Mouse (Mus musculus): ENCODE results near the gene Mboat2.

The Mboat2 gene

DNA sequence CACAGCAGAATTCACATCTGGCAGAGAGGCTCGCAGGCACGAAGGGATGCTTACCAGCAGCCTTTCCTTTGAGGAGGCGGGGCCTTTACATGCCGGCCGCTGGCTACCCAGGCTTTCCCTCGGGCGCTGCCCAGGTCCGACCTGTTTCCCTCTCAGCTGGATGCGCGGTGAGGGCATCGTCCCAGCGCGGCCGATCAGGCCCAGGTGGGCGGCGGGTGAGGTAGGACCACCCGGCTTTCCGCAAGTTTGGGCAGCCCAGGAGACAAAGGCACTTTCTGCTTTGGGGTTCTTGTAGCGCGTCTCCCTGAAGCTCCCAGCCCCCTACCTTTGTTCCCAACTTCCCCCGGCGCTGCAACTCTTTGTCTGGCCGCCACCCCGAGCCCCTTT lies at the start of gene Mboat2:
TSS of gene Mboat2 (plus strand) at position 114 of the 387 bp plus-strand sequence.
- in situ Hi-C loops (cut with MboI, MseI) = loop anchor here (10.0 kb wide), 1 partner anchor 144 kb away; the partner anchor contains the start of gene Kidins220

DNA sequence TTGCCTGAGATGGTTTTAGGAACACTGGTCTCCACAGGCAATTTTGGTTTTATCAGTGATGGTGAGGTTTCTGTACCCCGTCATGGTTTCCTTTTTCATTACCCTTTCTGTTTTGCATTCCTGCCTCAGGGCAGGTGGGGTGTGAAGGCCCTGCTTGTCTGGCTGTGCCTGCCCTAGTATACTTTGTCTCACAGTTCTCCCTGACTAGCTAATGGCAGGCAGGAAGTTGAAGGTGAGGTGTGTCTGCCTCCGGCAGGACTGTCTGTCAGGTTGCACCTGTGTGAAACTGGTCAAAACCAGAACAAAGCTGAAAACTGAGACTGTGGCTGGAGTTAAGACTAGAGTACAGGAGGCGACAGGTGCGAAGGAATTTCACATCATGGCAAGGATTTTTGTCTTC lies 46.9 kb upstream of the Mboat2 start:
- in situ Hi-C loops (cut with MboI, MseI) = no loop called here

DNA sequence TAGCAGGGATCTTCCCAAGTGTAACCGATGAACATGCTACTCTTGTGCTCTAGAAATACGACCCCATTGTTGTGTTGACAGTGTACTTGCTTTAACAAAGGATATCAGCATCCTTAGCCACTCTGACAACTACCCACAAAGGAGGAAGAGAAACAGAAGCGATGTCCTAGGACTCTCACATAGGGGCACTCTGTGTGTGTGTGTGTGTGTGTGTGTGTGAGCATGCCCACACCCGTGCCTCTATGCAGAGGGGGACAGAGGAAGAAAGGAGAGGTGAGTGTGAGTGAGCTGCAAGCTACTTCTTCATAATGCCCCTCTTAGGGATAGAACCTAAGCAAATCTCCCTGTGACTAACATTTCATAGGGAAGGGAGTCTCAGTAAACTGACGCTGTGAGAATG lies 44.8 kb upstream of the Mboat2 start:
- in situ Hi-C loops (cut with MboI, MseI) = no loop called here

DNA sequence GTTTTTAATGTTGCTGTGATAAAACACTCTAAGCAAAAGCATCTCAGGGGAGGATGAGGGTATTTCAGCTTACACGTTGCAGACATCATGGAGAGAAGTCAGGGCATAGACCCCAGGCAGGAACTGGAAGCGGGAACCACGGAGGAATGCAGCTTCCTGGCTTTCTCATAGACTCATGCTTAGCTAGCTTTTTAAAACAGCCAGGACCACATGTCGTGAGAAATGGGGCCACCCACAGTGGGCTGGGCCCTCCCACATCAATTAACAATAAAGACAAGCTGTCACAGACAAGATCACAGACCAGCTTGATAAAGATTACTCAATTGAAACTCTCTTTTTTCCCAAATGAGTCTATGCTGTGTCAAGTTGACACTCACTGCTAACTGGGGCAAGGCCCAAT lies 44.4 kb upstream of the Mboat2 start:
- in situ Hi-C loops (cut with MboI, MseI) = no loop called here

DNA sequence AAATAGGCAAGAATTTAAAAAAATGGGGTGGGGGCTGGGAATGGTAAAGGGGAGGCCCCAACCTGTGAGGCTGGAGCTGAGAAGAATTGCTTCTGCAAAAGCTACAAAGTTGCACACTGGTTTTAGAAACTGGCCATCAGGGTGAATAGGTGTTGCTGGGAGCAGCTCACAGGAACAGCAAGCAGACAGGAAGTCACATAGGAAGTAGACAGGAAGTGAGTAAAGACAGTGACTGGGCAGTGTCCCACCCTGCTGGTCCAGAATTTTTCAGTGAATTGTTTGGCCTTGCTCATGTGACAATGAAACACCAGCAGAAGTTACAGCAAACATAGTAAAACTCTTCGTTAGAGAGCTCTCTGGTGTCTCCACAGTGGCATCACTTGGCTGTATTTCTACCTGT lies 41.0 kb upstream of the Mboat2 start:
- in situ Hi-C loops (cut with MboI, MseI) = no loop called here

DNA sequence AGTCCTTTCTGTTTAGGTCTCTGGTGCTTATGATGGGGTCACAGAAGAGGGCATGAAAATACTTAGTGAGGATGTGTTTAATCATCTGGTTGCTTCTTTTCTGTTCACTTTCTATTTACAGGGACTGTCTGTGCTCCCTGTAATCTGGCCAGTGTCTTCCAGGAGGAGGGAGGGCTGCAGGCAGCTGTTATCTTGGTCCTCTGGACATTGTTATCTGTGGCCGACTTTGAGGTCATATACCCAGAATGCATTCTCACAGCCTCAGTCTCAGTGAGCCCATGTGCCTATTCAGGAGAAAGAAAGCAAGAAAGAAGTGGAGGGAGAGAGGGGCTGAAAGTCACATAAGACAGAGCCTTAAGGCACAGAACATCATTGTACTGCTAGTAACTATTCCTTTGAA lies 19.4 kb upstream of the Mboat2 start:
- in situ Hi-C loops (cut with MboI, MseI) = loop anchor here (5.0 kb wide), 1 partner anchor 101 kb away; no protein-coding TSS in a partner anchor

DNA sequence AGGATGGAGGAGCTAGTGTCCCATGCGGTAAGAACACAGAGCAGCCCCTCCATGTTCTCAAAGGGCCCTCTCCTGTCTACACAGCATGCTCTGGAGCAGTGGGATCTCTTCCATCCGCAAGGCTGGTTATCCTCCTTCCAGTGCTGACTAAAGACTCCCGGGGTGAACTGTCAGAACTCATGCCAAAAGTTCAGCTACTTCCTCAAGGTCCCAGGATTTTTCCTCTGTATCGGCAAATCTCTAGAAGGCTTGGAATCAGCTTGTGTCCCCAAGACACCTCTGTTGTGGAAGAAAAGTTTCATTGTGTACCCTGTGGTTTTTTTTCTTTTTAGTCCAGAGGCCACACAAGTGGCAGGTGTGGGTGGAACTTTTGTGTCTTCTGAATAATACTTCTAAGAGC lies 18.8 kb upstream of the Mboat2 start:
- in situ Hi-C loops (cut with MboI, MseI) = loop anchor here (5.0 kb wide), 1 partner anchor 100 kb away; no protein-coding TSS in a partner anchor

DNA sequence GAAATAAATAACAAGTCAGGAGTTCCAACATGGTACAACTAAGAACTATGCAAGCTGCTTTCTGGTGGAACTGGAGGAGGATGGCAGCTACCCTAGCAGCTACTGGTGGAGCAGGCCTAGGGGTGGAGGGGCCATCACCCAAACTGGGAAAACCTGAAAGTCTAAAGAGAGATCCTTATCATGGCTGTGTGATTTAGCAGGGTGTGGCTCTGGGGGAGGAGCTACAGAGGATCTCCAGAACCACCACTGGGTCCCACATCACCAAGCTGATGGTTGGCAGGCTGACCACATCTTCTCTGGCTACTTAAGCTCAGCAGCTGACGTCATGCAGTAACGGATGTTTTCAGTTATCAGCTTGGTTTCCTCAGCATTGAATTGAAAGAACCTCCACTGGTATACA lies 7.8 kb upstream of the Mboat2 start:
- in situ Hi-C loops (cut with MboI, MseI) = no loop called here

DNA sequence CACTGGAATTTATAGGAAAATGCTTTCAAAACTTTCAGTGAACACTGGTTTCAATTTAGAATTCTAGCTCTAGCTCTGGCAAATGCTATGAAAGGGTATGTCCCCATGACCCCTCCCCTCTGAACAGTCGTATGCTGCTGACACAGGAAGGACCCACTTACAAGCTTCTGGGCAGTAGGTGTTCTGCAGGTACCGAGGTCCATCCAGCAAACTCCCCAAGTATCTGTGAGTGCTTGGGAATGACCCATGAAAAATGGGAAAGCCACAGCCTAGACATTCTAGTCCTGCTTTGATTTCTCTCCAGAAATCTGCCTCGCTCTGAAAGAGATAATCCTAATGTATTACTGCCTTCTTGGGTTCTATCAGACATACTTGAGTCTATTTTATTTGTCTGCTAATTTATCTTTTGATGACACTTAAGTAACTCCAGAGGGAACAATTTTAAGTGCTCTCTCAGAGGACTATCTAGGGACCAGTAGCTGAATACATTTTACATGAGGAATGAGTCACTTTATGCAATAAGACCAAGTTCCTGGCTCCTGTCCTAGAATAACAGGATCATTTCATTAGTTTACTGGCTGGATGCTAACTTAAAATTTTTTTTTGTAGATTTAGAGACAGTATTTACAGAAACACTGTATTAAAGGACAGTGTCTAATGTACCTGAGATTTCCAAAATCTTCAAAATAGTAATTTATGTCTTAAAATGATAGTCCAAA lies 6.9 kb upstream of the Mboat2 start:
- in situ Hi-C loops (cut with MboI, MseI) = no loop called here

DNA sequence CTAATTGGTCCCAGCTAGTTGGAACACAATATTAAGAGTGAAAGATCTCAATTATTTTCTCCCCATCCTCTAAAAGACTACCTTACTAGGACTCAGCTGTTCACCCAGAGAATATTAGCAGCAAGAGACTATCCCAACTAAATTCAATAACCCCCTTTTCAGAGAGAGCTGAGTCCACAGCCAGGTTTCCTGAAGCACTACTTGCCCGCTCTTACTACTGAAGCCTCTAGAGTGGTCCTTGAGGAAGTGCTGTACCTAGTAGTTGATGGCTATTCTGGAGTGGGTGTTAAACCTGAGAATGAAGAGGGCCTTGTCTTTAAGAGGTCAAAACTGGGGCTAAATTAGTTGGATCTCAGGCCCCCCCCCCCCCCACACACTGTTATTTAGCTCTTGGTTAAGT lies 593 bp upstream of the Mboat2 start:
- in situ Hi-C loops (cut with MboI, MseI) = loop anchor here (10.0 kb wide), 1 partner anchor 145 kb away; the partner anchor contains the start of gene Kidins220

DNA sequence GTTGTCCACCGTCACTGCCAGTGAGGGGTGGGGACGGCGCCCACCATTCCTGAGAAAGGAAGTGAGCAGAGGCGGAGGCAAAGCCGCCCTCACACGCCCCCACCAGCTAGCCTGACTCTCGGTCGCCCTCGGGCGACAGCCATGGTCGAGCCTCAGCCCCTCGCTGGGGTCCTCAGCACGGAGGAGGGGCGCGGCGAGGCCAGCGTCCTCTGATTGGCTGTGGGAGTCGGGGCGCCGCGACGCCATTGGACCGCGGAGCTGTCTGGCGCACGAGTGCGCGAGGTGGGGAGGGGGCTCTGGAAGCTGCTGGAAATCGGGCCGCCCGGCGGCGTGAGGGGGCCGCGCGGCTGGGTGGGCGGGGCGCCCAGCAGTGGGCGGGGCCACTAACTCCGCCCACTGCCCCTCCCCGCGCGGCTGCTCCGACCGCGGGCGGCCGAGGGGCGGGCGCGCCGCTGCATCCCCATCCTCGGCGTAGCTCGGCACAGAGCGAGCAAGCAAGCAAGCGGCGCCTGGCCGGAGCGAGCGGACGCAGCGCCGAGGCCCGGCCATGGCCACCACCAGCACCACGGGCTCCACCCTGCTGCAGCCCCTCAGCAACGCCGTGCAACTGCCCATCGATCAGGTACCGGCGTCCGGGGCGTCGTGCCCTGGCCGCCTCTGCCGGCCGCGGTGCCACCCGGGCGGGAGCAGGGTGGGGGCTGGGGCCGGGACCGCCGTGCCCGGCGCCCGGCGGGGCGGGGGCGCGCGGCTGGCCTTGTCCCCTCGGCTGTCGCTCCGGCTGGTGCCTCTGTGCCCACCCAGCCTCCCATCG lies 679 bp downstream of the Mboat2 start:
- in situ Hi-C loops (cut with MboI, MseI) = loop anchor here (10.0 kb wide), 1 partner anchor 143 kb away; the partner anchor contains the start of gene Kidins220

DNA sequence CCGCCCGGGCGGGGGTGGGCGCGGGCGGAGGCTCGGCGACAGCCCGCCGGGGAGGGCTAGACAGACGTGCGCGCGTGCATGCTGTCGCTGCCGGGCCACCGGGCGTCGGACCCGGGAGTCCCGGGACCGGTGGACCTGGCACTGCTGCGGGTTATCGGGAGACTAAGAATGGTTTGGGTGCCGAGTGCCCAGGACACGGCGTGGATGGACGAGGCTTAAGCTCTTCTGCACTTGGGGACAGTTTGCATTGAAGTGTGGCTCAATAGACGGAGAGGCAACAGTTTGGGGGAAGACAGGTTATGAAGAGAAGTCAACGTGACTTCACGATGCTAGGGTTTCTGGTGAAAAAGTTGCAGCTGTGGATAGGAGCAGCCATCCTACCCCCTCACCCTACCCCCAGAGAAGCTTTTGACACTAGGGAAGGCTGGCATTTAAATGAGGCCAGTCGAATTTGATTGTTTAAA lies 1.3 kb downstream of the Mboat2 start:
- in situ Hi-C loops (cut with MboI, MseI) = loop anchor here (10.0 kb wide), 1 partner anchor 143 kb away; the partner anchor contains the start of gene Kidins220

DNA sequence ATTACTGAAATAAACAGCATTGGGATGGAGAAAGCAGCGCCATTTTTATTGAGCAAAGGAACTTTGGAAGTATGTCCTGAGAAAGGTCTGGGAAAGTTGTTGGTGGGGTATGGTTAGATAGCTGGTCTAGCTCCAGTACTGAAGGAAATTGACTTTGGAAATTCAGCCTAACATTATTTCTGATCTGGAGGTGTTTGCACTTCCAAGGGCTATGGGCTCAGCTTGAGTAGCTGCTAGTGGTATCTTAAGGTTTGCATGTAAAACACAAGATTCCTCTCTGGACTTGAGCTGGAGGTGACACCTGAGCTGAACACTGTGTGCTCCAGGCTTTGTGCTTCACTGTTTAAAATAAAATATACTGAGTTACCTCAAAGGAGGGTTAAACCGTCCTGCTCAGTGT lies 1.8 kb downstream of the Mboat2 start:
- in situ Hi-C loops (cut with MboI, MseI) = loop anchor here (10.0 kb wide), 1 partner anchor 142 kb away; the partner anchor contains the start of gene Kidins220

DNA sequence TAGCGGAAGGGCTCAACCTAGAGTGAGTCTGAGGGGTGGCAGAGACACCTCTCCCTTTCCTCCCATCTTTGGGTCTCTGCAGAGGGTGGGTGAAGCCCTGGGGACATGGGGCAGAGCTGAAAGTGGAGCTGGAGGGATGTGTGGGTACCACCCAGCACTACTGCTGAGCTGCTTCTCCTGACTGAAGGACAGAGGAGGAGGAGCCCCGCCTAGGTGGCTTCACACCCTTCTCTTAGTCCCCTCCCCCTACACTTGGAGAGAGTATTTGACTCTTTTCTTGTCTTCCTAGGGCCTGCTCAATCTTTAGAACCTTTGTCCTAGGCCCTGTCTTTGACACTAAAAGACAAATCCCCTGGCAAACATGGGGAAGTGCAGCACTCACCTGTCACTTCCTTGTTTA lies 7.3 kb downstream of the Mboat2 start:
- in situ Hi-C loops (cut with MboI, MseI) = loop anchor here (10.0 kb wide), 1 partner anchor 137 kb away; the partner anchor contains the start of gene Kidins220

DNA sequence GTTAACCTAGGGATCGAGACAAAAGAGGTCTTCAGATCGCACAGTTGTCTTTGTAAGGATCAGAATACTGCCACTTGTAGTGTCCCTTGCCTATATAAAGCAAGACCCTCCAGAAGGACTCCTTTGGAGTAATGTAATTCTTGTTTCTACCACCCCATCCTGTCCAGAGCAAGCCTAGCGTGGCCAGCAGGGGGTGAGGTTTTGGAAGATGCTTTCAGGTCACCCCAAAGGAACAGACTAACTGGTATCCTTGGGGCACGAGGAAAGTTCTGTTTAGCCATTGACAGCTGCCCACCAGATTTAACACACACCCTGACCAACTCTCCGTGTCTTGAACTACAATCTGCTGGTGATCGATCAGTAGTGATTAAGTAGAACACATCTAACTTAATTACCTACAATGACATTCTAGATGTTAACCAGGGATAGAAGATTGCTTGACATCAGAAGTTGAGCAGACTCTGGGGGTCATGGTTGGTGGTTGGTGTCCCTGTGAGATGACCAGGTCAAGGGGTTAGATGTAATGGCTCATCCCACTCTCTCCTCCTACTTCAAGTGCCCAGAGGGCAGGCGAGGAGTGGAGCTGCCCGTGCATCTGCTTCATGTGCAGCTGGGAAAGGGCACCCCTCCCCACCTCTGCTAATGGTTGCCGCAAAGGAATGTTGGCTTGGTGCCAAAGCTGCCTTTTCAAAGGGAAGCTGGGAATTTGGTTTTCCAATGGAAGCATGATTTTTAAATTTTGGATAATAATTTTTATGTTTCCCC lies 10.6 kb downstream of the Mboat2 start:
- in situ Hi-C loops (cut with MboI, MseI) = no loop called here

DNA sequence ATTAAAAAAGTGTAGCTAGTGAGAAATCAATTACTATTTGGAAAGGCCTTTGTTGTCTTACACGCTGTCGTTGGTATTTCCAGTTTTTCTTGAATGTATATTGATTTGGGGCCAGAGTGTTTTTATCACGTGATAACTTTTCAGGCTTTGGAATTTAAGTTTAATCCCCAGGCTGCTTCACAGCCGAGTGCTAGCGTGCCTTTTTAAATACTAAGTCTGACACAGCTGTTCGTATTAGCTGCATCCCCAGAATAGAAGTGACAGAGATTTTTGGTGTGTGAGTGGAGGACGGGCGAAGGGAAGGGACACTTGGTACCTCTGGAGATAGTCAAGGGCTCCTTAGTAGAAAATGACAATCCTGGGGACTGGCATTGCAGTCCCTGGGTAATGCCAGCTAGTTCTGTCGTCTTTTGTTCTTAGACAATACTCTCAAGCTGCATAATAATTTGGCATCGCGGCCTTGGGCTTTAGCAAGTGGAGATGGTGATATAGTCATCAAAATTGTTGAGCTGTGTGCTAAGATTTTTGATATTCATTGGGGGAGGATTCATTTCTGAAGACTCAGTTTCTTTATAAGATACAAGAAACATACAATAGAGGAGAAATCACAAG lies 11.7 kb downstream of the Mboat2 start:
- in situ Hi-C loops (cut with MboI, MseI) = no loop called here

DNA sequence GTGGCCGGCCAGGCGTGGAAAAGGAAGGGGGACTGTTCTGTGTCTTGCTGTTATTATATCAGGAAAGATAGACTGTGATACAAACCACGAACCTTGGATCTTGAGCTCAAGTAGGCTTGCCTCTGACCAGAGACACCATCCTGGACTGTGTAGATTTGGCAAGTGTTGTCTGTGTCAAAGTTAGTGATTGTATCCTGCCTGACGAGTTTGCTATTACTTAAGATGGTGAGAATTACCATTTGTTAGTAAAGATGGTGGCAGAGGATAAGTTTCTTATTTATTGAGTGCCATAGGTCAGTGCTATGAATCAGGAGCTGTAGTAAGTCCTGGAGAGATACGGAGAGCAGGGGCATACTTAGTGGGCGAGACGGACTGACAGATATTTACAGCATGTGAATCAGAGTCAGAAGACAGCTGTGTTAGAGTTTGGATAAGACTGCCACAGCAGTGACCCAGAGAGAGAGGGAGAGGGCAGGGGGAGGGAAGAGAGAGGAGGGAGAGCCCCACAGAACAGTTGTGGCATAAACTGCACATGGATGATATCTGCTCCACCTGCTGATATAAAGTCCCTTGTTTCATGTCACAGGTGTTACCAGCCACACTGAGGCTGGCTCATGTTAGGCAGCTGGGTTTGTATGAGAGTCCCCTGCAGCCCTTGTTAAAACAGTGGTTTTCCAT lies 12.9 kb downstream of the Mboat2 start:
- in situ Hi-C loops (cut with MboI, MseI) = no loop called here

DNA sequence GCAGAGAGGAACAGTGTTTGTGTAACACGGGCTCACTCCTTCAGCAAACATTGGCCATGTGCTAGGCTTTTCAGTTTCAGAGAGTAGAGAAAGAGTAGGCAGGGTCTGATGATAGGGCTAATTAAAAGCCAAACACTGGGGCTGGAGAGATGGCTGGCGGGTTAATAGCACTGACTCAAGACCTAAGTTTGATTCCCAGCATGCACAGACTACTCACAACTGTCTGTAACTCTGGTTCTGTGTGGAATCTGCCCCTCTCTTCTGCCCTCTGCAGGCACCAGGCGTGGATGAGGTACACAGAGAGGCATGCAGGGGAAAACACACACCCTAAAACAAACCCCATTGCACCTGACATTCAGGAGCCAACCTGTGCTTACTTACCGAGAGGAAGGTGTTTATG lies 14.7 kb downstream of the Mboat2 start:
- in situ Hi-C loops (cut with MboI, MseI) = no loop called here

DNA sequence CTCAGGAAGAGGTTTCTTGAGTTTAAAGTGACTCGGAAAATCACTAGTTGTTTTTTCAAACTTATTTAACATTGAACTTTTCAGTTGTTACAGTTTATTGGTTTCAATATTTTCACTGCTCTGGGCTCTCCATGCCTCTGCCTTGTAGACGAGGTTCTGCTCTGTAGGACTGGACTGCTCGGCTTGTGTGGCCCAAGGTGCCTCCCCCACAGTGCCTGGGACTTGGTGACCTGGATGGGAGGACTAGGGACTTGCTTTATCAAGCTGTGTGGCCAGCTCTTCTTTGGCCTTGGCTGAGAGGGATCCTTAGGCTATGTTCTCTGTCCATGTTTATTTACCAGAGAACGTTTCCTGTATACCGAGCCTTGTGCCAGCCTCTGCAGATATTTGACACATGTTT lies 17.4 kb downstream of the Mboat2 start:
- in situ Hi-C loops (cut with MboI, MseI) = no loop called here

DNA sequence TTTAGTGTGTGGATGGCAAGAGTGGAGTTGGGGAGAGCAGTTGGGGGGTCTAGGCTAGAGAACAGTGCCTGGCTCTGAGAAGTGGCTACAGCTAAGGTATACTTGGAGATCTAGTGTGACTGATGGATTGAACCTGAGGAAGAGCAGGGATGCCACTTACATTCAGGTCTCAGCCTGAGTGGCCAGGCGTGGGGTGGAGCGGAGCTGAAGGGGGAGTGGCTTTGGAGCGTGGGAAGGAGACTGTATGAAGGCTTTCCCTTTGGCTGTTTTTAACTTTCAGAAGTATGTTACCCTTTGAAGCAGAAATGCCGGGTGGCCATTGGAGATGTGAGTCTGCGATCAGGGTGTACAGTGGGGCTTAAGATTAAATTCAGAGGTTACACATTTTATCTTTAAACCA lies 26.7 kb downstream of the Mboat2 start:
- in situ Hi-C loops (cut with MboI, MseI) = loop anchor here (5.0 kb wide), 1 partner anchor 85 kb away; no protein-coding TSS in a partner anchor

All from T-helper 2 cell (primary cell).